Mouse (Mus musculus) urinary bladder, postnatal 36 days (tissue): ENCODE results near the gene Ttc8.

ENCODE experiments used
- DNase-seq, 2 experiments: peaks; one replicate each; pipeline ENCODE4 v3.0.0; 2022; ENCODE audit warnings: low spot score in 2 of 2, mixed read lengths in 1 of 2

Gene Ttc8

DNA sequence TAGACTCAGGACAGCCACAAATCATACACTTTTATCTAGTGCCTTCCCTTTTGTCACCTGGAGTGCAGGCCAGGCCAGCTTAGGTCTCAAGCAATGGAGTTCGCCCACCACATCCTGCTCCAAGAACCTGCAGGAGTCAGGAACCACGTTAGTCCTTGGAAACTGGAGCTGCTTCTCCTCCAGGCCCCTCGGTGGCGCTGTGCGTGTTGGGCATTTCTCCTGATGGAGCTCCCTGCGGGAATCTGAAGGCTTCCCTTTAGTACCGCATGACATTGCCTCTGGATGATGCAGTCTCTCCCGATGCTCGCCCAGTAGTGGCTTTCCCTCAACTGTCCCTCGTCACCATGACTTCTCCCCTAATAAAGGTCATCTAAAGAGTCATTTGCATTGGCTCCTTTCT, 53.1 kb downstream of the Ttc8 start:
- no peak for DNase-seq

DNA sequence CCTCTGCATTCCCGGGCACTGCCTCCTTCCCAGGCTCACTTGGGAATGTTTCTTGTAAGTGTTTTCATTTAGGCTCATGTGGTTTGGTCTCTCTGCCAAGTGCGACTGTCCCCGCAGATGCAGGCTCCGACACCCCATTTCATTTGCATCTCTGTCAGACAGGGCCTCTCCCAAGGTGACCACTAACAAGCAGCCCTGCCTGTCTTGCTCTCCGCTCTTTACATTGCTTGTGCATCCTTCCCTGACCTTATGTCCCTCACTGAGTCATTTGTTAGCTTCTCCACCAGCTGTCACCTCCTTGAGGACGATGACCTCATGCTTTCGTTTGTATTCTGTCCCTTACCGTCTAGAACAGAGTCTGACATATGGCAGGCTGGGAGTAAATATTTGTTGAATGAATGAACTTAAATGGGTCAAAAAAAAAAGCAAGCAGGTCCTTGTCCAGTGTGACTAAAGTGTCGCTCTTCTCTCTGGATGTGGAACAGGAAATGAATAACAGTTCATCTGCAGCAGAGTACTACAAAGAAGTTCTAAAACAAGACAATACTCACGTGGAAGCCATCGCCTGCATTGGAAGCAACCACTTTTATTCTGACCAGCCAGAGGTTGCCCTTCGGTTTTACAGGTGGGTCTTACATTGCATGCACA, 53.9 kb downstream of the Ttc8 start:
- DNase-seq = no peak

- no peak for DNase-seq
Measured at GRCm38 (mm10) chr12:98981081-98981480, 60.7 kb downstream of the Ttc8 start.

- DNase-seq = no peak
Measured at GRCm38 (mm10) chr12:98984785-98985184, 64.4 kb downstream of the Ttc8 start.

- no peak for DNase-seq
Measured at GRCm38 (mm10) chr12:98991076-98991829, 70.9 kb downstream of the Ttc8 start.

DNA sequence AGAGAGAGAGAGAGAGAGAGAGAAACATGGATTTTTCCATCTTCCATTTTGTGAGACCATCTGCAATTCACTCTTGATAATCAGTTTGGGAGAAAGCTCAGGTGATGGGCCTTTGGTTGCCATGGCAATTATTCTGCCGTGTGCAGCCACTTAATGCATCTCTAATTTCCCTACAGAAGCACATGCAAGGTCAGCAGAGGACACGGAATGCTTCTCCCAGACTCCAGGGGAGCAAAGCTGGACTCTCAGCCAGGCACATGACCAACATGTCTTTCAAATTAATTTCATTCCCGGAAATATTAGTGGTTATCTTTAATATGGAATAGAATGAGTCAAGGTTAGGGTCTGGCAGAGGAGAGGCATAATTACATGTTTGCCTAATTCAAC, 71.4 kb downstream of the Ttc8 start:
- DNase-seq = no peak

DNA sequence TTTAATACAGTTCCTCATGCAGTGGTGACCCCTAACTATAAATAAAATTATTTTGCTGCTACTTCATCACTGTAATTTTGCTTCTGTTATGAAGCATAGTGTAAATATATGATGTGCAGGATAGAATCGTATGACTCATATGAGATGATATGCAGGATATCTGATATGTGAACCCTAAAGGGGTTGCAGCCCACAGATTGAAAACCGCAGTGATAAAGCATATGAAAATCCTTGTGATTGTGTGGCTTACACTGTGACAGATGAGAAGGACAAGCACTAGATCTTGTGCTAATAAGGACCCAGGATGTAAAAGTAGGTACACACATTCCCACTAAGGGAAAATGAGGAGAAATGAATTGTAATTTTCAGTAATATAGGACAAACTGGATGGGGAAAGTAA, 73.4 kb downstream of the Ttc8 start:
- no peak for DNase-seq

DNA sequence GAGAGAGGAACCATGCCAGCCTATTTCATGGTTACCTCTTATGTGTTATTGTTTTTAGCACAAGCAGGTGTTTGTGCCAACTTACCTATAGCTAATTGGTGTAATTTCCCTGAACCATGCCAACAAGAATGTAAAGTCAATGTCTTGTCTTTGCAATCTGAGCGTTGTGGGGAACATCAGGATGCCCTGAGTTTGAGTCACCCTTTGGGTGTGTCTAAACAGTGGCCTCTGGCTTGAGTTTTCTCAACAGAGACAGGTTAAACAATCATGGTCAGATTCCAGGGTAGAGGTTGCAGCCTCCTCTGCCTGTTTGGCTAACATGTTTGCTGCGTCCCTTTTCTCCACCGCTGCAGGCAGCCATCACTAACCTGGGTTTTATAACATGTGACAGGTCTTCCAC, 74.0 kb downstream of the Ttc8 start:
- DNase-seq = peak in 1 of 2 experiments; percentile 4

DNA sequence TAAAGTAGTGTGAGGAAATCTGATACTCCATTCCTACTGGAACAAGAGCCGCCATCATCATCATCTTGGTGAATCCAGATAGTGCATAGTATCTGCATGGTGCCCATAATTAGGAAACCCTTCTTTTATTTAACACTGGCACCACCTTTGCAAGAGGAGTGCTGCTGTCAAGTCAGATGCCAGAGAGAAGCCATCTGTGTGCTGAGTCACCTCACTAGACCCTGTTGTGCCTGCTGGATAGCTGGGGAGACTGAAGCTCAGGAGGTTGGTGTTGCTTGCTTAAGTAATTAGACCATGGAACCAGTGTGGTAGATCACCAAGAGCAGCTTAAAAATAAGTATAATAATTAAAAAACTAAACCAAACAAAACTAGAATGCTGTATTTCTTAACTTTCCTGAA, 75.5 kb downstream of the Ttc8 start:
- no peak for DNase-seq

DNA sequence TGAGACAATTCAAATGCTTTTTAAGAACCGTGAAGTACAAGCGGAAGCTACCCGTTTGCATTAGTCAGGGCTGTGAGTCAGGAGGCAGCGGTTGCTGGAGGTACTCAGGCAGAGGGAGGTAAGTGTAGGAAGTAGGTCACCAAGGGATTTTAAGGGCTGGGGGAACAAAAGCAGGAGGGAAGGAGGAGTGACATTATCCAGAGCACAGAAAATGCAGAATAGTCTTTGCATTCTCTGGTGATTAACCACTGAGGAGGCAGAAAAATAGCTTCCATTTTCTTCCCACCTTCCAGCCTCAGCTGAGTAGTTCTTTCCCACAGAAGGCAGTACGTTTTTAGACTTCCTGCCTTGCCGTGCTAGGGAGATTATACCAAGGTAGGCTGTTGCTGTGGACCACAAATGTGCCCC, 76.2 kb downstream of the Ttc8 start:
- DNase-seq = no peak

GRCm38 (mm10) chr12:98997046-98997445, 76.7 kb downstream of the Ttc8 start:
- DNase-seq = no peak

DNA sequence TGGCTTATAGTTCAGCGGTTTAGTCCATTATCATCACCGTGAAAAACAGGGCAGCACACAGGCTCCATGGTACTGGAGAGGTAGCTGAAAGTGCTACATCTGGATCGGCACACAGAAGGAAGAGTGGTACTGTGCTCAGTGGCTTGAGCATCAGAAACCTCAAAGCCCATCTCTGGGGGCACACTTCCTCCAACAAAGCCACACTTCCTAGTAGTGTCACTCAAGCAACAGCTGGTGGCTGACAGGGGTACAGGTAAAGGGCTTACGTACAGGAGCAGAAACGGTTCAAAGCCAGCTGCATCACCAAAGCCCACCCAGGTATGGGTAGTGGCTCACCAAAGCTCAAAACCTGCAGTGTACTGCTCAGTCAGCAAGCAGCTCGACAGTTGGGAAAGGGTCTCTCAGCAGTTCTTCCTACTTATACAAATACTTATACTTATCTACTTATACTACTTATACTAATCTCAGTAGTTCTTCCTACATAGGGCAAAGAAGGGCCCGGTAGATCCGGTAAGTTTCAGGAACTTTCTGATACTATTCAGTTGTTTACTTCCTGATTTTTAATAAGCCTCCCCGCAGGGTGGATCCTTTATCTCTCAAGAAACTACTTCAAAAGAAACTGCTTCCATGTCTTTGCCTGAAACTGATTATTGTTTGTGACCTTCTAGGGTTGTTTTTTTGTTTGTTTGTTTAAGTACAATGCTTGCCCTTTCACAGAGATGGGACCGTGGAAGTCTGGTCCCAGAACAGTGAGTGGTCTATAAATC, 78.5 kb downstream of the Ttc8 start:
- no peak for DNase-seq

GRCm38 (mm10) chr12:99000310-99000709, 79.9 kb downstream of the Ttc8 start:
- no peak for DNase-seq

- DNase-seq = no peak
Measured at GRCm38 (mm10) chr12:99003046-99003445, 82.7 kb downstream of the Ttc8 start.

GRCm38 (mm10) chr12:99004752-99005151, 84.4 kb downstream of the Ttc8 start:
- DNase-seq = no peak

DNA sequence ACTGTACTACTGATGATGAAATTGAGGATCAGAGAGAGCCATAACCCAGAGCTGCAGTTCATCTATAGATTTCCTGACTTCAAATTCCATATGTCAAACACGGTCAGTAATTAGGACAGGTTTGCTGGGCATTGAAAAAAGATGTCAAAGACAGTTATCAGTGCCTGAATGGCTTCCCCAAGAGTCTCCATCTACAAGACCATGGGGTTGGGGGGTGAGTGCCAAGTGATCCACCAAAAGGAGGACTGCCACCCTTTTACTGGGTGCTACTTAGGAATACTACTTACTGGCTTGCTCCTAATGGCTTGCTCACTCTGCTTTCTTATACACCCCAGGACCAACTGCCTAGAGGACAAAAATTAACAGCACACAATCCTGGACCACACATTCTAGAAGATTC, 88.4 kb downstream of the Ttc8 start:
- no peak for DNase-seq

GRCm38 (mm10) chr12:99009430-99009829, 89.1 kb downstream of the Ttc8 start:
- no peak for DNase-seq

GRCm38 (mm10) chr12:99010044-99010443, 89.7 kb downstream of the Ttc8 start:
- no peak for DNase-seq

GRCm38 (mm10) chr12:99011161-99011861, 90.9 kb downstream of the Ttc8 start:
- no peak for DNase-seq

DNA sequence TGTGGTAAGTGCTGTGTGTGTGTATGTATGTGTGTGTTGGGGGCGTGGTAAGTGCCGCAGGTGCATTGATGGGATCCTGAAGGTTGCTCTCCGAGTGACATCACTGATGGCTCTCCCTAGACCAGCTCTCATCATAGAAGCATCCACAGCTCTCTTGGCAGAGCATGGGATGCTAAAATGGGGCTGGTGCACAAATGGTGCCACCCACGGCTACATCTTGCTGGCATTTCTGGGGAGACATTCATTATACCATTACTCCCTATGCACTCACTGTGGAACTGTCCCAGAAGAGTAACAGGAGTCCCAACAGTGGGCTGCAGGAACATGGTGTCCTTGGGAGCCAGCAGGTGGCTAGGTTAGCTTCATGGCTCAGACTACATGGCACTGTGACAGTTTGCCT, 95.5 kb downstream of the Ttc8 start:
- DNase-seq = no peak

GRCm38 (mm10) chr12:99024430-99024960, 104.1 kb downstream of the Ttc8 start:
- DNase-seq = no peak

- DNase-seq = no peak
Measured at GRCm38 (mm10) chr12:99026291-99026690, 105.9 kb downstream of the Ttc8 start.
